Mouse (Mus musculus) heart, embryonic 13.5 days (tissue): Measurements from ENCODE around the gene Adamts10. TPM values are rescaled to one million over a fixed set of nuclear protein-coding genes. Genes with fewer than 3 reads are reported as not detected.

ENCODE experiments used
- ATAC-seq: fragments of 200-750 bp; cut with Nextera tagmentation; 2 replicates; pipeline ENCODE4 v1.8.0; 2017; ENCODE audit warnings: moderate TSS enrichment; ENCODE audit not compliant: insufficient number of reproducible peaks, low FRiP score, low TSS enrichment; ENCODE audit errors: extremely low read depth
- H3K27ac ChIP-seq: fragments of 300-500 bp; sonication (generic); replicated peaks from 2 replicates; pipeline ENCODE4 v1.5.1; 2015; ENCODE audit warnings: moderate library complexity, mild to moderate bottlenecking, inconsistent platforms
- H3K27me3 ChIP-seq: fragments of 300-500 bp; sonication (generic); replicated peaks from 2 replicates; pipeline ENCODE4 v1.6.1; 2015; ENCODE audit warnings: mild to moderate bottlenecking, inconsistent platforms
- H3K36me3 ChIP-seq: fragments of 300-500 bp; sonication (generic); 2 replicates; pipeline ENCODE4 v1.6.1; 2015; ENCODE audit warnings: mild to moderate bottlenecking, inconsistent platforms
- H3K4me1 ChIP-seq: fragments of 300-500 bp; sonication (generic); 2 replicates; pipeline ENCODE4 v1.6.1; 2015; ENCODE audit warnings: inconsistent platforms
- H3K4me2 ChIP-seq: fragments of 300-500 bp; sonication (generic); 2 replicates; pipeline ENCODE4 v1.6.1; 2015; ENCODE audit warnings: inconsistent platforms, mild to moderate bottlenecking, moderate library complexity
- H3K4me3 ChIP-seq: fragments of 300-500 bp; sonication (generic); 2 replicates; pipeline ENCODE4 v1.5.1; 2015; ENCODE audit warnings: moderate library complexity, mild to moderate bottlenecking, inconsistent platforms
- H3K9ac ChIP-seq: fragments of 300-500 bp; sonication (generic); 2 replicates; pipeline ENCODE4 v1.6.1; 2015; ENCODE audit warnings: inconsistent platforms, mild to moderate bottlenecking, moderate library complexity
- H3K9me3 ChIP-seq: fragments of 300-500 bp; sonication (generic); 2 replicates; pipeline ENCODE4 v1.6.1; 2016; ENCODE audit warnings: inconsistent platforms
- WGBS: fragments of 180-500 bp; shearing (Covaris S2); methylation state at CpG from one replicate; pipeline ENCODE4 v1.1.7; 2015; ENCODE audit warnings: mixed read lengths; 5-methylcytosine and 5-hydroxymethylcytosine counted together
- polyA plus RNA-seq: library from polyadenylated mRNA; unstranded; fragments of >200 nt; fragmentation: Nextera tagmentation; extraction: Ambion mirVana; gene quantifications from 2 replicates; pipeline ENCODE4 v1.2.1, GENCODE M21; 2015

Adamts10 gene
- 39.3 and 41.8 TPM in 2 replicates for polyA plus RNA-seq

GRCm38 (mm10) chr17:33523918-33524755, at the start of gene Adamts10:
Gene Adamts10, plus strand, starts transcription at chr17:33524204.
- H3K9ac ChIP-seq: peak within 1 kb of the TSS; percentile 90
- WGBS: under 1% methylated on average over 44 of the region's 44 CpGs
- peaks cover 15% of the 10 kb centered on the region for H3K36me3 ChIP-seq
- peak within 1 kb of the TSS; percentile 77 for H3K27ac ChIP-seq
- no peak for ATAC-seq
- no peaks in the 10 kb centered on the region for H3K9me3 ChIP-seq
- H3K4me1 ChIP-seq: peaks cover 40% of the 10 kb centered on the region
- peak within 1 kb of the TSS; percentile 76 for H3K4me3 ChIP-seq
- H3K4me2 ChIP-seq: peak within 1 kb of the TSS; percentile 83
- no peaks in the 10 kb centered on the region for H3K27me3 ChIP-seq

- H3K27ac ChIP-seq: no peak overlapping the region
- H3K4me3 ChIP-seq: no peak overlapping the region
- no peaks in the 10 kb centered on the region for H3K27me3 ChIP-seq
- no peaks in the 10 kb centered on the region for H3K36me3 ChIP-seq
- H3K9ac ChIP-seq: no peak overlapping the region
- no peak overlapping the region for H3K4me2 ChIP-seq
- H3K9me3 ChIP-seq: no peaks in the 10 kb centered on the region
- 31% methylated on average over 6 of the region's 6 CpGs for WGBS
- H3K4me1 ChIP-seq: no peaks in the 10 kb centered on the region
- ATAC-seq: no peak
Observed at GRCm38 (mm10) chr17:33484020-33484419, 40.0 kb upstream of the Adamts10 start.

GRCm38 (mm10) chr17:33487211-33487610, 36.8 kb upstream of the Adamts10 start:
- Histone ChIP-seq H3K27me3 (no peaks in the 10 kb centered on the region), H3K9me3 (no peaks in the 10 kb centered on the region), H3K4me1 (no peaks in the 10 kb centered on the region), H3K4me3 (no peak overlapping the region), H3K27ac (no peak overlapping the region), H3K4me2 (no peak overlapping the region), H3K36me3 (no peaks in the 10 kb centered on the region), H3K9ac (no peak overlapping the region)
- 72% methylated on average over 2 of the region's 2 CpGs for WGBS
- ATAC-seq: no peak

GRCm38 (mm10) chr17:33487652-33488051, 36.4 kb upstream of the Adamts10 start:
- no peak overlapping the region for H3K4me2 ChIP-seq
- H3K4me1 ChIP-seq: no peaks in the 10 kb centered on the region
- no peak overlapping the region for H3K27ac ChIP-seq
- no peak overlapping the region for H3K4me3 ChIP-seq
- 100% methylated on average over 1 of the region's 1 CpGs for WGBS
- no peak overlapping the region for H3K9ac ChIP-seq
- no peaks in the 10 kb centered on the region for H3K9me3 ChIP-seq
- ATAC-seq: no peak
- H3K27me3 ChIP-seq: no peaks in the 10 kb centered on the region
- H3K36me3 ChIP-seq: no peaks in the 10 kb centered on the region

- no peaks in the 10 kb centered on the region for H3K27me3 ChIP-seq
- no peaks in the 10 kb centered on the region for H3K4me1 ChIP-seq
- no peaks in the 10 kb centered on the region for H3K9me3 ChIP-seq
- H3K4me2 ChIP-seq: no peak overlapping the region
- 73% methylated on average over 2 of the region's 2 CpGs for WGBS
- H3K4me3 ChIP-seq: no peak overlapping the region
- H3K36me3 ChIP-seq: no peaks in the 10 kb centered on the region
- no peak overlapping the region for H3K27ac ChIP-seq
- no peak for ATAC-seq
- H3K9ac ChIP-seq: no peak overlapping the region
Observed at GRCm38 (mm10) chr17:33491371-33491770, 32.6 kb upstream of the Adamts10 start.

GRCm38 (mm10) chr17:33493065-33493464, 30.9 kb upstream of the Adamts10 start:
- WGBS: 66% methylated on average over 6 of the region's 6 CpGs
- Histone ChIP-seq H3K4me3 (no peak overlapping the region), H3K9me3 (no peaks in the 10 kb centered on the region)

GRCm38 (mm10) chr17:33494586-33494985, 29.4 kb upstream of the Adamts10 start:
- Histone ChIP-seq H3K4me2 (no peak overlapping the region), H3K4me1 (no peaks in the 10 kb centered on the region), H3K4me3 (no peak overlapping the region), H3K9ac (no peak overlapping the region), H3K27ac (no peak overlapping the region), H3K27me3 (no peaks in the 10 kb centered on the region), H3K9me3 (no peaks in the 10 kb centered on the region), H3K36me3 (no peaks in the 10 kb centered on the region)
- no peak for ATAC-seq

More at GRCm38 (mm10) chr17:33493065-33493464, 30.9 kb upstream of the Adamts10 start:
- no peak overlapping the region for H3K4me2 ChIP-seq
- no peak overlapping the region for H3K9ac ChIP-seq
- H3K4me1 ChIP-seq: no peaks in the 10 kb centered on the region
- H3K27ac ChIP-seq: no peak overlapping the region
- no peaks in the 10 kb centered on the region for H3K36me3 ChIP-seq
- ATAC-seq: no peak
- H3K27me3 ChIP-seq: no peaks in the 10 kb centered on the region

GRCm38 (mm10) chr17:33498918-33499317, 25.1 kb upstream of the Adamts10 start:
- H3K27me3 ChIP-seq: no peaks in the 10 kb centered on the region
- 16% methylated on average over 1 of the region's 1 CpGs for WGBS
- H3K27ac ChIP-seq: no peak overlapping the region
- H3K4me3 ChIP-seq: no peak overlapping the region
- H3K4me1 ChIP-seq: peaks cover 6% of the 10 kb centered on the region
- H3K36me3 ChIP-seq: no peaks in the 10 kb centered on the region
- no peak overlapping the region for H3K4me2 ChIP-seq
- no peaks in the 10 kb centered on the region for H3K9me3 ChIP-seq
- no peak for ATAC-seq
- no peak overlapping the region for H3K9ac ChIP-seq

- 86% methylated on average over 1 of the region's 1 CpGs for WGBS
- Histone ChIP-seq H3K27ac (no peak overlapping the region), H3K4me2 (no peak overlapping the region), H3K9me3 (no peaks in the 10 kb centered on the region), H3K9ac (no peak overlapping the region), H3K4me1 (peaks cover 20% of the 10 kb centered on the region), H3K36me3 (no peaks in the 10 kb centered on the region), H3K27me3 (no peaks in the 10 kb centered on the region), H3K4me3 (no peak overlapping the region)
- ATAC-seq: no peak
Observed at GRCm38 (mm10) chr17:33508386-33508785, 15.6 kb upstream of the Adamts10 start.

- H3K4me1 ChIP-seq: peaks cover 7% of the 10 kb centered on the region
- 76% methylated on average over 5 of the region's 5 CpGs for WGBS
- no peaks in the 10 kb centered on the region for H3K36me3 ChIP-seq
- H3K4me3 ChIP-seq: no peak overlapping the region
- H3K27ac ChIP-seq: no peak overlapping the region
- ATAC-seq: no peak
- H3K9ac ChIP-seq: no peak overlapping the region
- H3K27me3 ChIP-seq: no peaks in the 10 kb centered on the region
- no peaks in the 10 kb centered on the region for H3K9me3 ChIP-seq
- H3K4me2 ChIP-seq: no peak overlapping the region
Observed at GRCm38 (mm10) chr17:33510172-33510571, 13.8 kb upstream of the Adamts10 start.

- H3K9ac ChIP-seq: no peak overlapping the region
- no peak for ATAC-seq
- 25% methylated on average over 2 of the region's 2 CpGs for WGBS
Observed at GRCm38 (mm10) chr17:33512441-33513415, 11.3 kb upstream of the Adamts10 start.

More at GRCm38 (mm10) chr17:33512441-33513415, 11.3 kb upstream of the Adamts10 start:
- no peak overlapping the region for H3K4me3 ChIP-seq
- no peaks in the 10 kb centered on the region for H3K27me3 ChIP-seq
- 0 out of 2 replicates have a peak overlapping the region, but pooled peaks have one; percentile 7 for H3K27ac ChIP-seq
- H3K4me1 ChIP-seq: peaks cover 12% of the 10 kb centered on the region
- no peak overlapping the region for H3K4me2 ChIP-seq
- no peaks in the 10 kb centered on the region for H3K9me3 ChIP-seq
- H3K36me3 ChIP-seq: no peaks in the 10 kb centered on the region
